Mouse (Mus musculus) erythroblast, embryonic 14.5 days (primary cell): ENCODE measurements around the gene Inhbe.

Experiments used
- GATA1 ChIP-seq: IDR thresholded peaks from 2 replicates; pipeline ENCODE4 v1.6.1; 2012; ENCODE audit warnings: low read length, inconsistent platforms, mixed read lengths
- TAL1 ChIP-seq: IDR thresholded peaks from 3 replicates; pipeline ENCODE4 v1.6.1; 2012; ENCODE audit warnings: low read length, inconsistent platforms, mixed read lengths

- no peak for TF ChIP-seq GATA1
- TF ChIP-seq TAL1: no peak
Observed at GRCm38 (mm10) chr10:127326828-127327227, 27.4 kb downstream of the Inhbe start.
